Mouse (Mus musculus): Measurements from ENCODE around the gene Slc25a16.

- no peak for TF ChIP-seq CTCF (IDR thresholded peaks at IDR 0.05 in 2 of 3, conservative IDR thresholded peaks at IDR 0.05 in 1 of 3; ENCODE audit: control insufficient read depth in 1 of 3, insufficient read depth in 1 of 3, low read depth in 2 of 3, low read length in 3 of 3, poor library complexity in 1 of 3, severe bottlenecking in 1 of 3)
- TF ChIP-seq RCOR1 (IDR thresholded peaks at IDR 0.05; ENCODE audit: low read depth, low read length): no peak
- no peak for TF ChIP-seq TCF12 (IDR thresholded peaks at IDR 0.05; ENCODE audit: low read depth, low read length)
- no peak for TF ChIP-seq MYB (IDR thresholded peaks at IDR 0.05; ENCODE audit: low read depth, low read length)
These were observed 23.7 kb upstream of the Slc25a16 start for GRCm38 (mm10) chr10:62896774-62897173.
